Mouse (Mus musculus) hindbrain, embryonic 15.5 days (tissue): ENCODE results near the gene Stx1a. TPM values are rescaled to one million over a fixed set of nuclear protein-coding genes. Genes with fewer than 3 reads are reported as not detected.
"Not testable (repeated sequence)": the region's sequence is repeated elsewhere in the genome, so short reads cannot be mapped to it uniquely, and the experiment has no call there.

Experiments
- ATAC-seq: fragments of 200-750 bp; cut with Nextera tagmentation; 2 replicates; pipeline ENCODE4 v1.8.0; 2017; ENCODE audit warnings: low read depth, moderate number of reproducible peaks, moderate TSS enrichment; ENCODE audit not compliant: low FRiP score
- H3K27ac ChIP-seq: fragments of 300-500 bp; sonication (generic); replicated peaks from 2 replicates; pipeline ENCODE4 v1.5.1; 2015; ENCODE audit warnings: mild to moderate bottlenecking, inconsistent platforms
- H3K27me3 ChIP-seq: fragments of 300-500 bp; sonication (generic); 2 replicates; pipeline ENCODE4 v1.6.1; 2015; ENCODE audit warnings: control low read depth, inconsistent platforms
- H3K36me3 ChIP-seq: fragments of 300-500 bp; sonication (generic); 2 replicates; pipeline ENCODE4 v1.6.1; 2015; ENCODE audit warnings: control low read depth, inconsistent platforms
- H3K4me1 ChIP-seq: fragments of 300-500 bp; sonication (generic); replicated peaks from 2 replicates; pipeline ENCODE4 v1.6.1; 2015; ENCODE audit warnings: control low read depth, inconsistent platforms
- H3K4me2 ChIP-seq: fragments of 300-500 bp; sonication (generic); 2 replicates; pipeline ENCODE4 v1.6.1; 2015; ENCODE audit warnings: moderate library complexity, mild to moderate bottlenecking, inconsistent platforms
- H3K4me3 ChIP-seq: fragments of 300-500 bp; sonication (generic); 2 replicates; pipeline ENCODE4 v1.5.1; 2015; ENCODE audit warnings: mild to moderate bottlenecking, inconsistent platforms
- H3K9ac ChIP-seq: fragments of 300-500 bp; sonication (generic); 2 replicates; pipeline ENCODE4 v1.6.1; 2015; ENCODE audit warnings: inconsistent platforms
- H3K9me3 ChIP-seq: fragments of 300-500 bp; sonication (generic); 2 replicates; pipeline ENCODE4 v1.6.1; 2016; ENCODE audit warnings: control low read depth, inconsistent platforms
- WGBS: fragments of 180-500 bp; shearing (Covaris S2); methylation state at CpG from one replicate; pipeline ENCODE4 v1.1.7; 2015; 5-methylcytosine and 5-hydroxymethylcytosine counted together
- polyA plus RNA-seq: library from polyadenylated mRNA; unstranded; fragments of >200 nt; fragmentation: Nextera tagmentation; extraction: Ambion mirVana; gene quantifications from 2 replicates; pipeline ENCODE4 v1.2.1, GENCODE M21; 2015

The Stx1a gene
- polyA plus RNA-seq, 1 experiment from 2014 or later = 145 TPM

DNA sequence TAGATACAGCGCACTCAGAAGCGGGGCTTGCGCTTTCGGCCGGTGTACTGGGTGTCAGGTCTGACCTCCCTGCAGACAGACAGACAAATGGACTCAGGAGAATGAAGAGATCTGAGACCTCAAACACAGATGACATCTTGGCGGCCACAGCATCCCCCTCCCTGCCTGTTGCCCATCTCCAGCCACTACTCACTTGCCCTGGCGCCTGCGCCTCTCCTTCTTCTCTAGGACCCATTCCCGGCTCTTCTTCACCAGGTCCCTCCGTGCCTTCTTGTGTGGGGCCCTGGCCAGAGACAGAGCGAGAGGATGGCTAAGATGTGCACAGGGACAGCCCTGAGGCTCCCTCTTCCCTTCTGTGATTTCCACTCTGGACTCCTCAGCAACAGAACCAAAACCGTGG is 30.1 kb downstream of the Stx1a start:
- no peaks in the 10 kb centered on the region for H3K27me3 ChIP-seq
- no peak overlapping the region for H3K27ac ChIP-seq
- no peak overlapping the region for H3K4me2 ChIP-seq
- H3K4me3 ChIP-seq = no peak overlapping the region
- H3K36me3 ChIP-seq = peaks cover 59% of the 10 kb centered on the region
- ATAC-seq = no peak
- no peak overlapping the region for H3K9ac ChIP-seq
- H3K4me1 ChIP-seq = no peaks in the 10 kb centered on the region
- WGBS = 93% methylated on average over 12 of the region's 12 CpGs
- H3K9me3 ChIP-seq = no peaks in the 10 kb centered on the region

- WGBS = under 1% methylated on average over 52 of the region's 52 CpGs
- H3K4me2 ChIP-seq = peak within 1 kb of the TSS; percentile 95
- H3K27ac ChIP-seq = peak within 1 kb of the TSS; percentile 73
- H3K36me3 ChIP-seq = peaks cover 34% of the 10 kb centered on the region
- H3K27me3 ChIP-seq = no peaks in the 10 kb centered on the region
- H3K4me3 ChIP-seq = peak within 1 kb of the TSS; percentile 99
- H3K9me3 ChIP-seq = no peaks in the 10 kb centered on the region
- peak within 1 kb of the TSS; percentile 64 for H3K9ac ChIP-seq
- peaks cover 25% of the 10 kb centered on the region for H3K4me1 ChIP-seq
- ATAC-seq = peak; percentile 95
These were observed 40.5 kb downstream of the Stx1a start, which contains the start of gene Dnajc30 for GRCm38 (mm10) chr5:135063629-135064381. Dnajc30 (plus strand) TSS chr5:135064202.

- H3K4me1 ChIP-seq = peaks cover 25% of the 10 kb centered on the region
- H3K4me3 ChIP-seq = peak overlapping the region; percentile 99
- H3K27me3 ChIP-seq = no peaks in the 10 kb centered on the region
- H3K36me3 ChIP-seq = peaks cover 30% of the 10 kb centered on the region
- H3K9me3 ChIP-seq = no peaks in the 10 kb centered on the region
- peak overlapping the region; percentile 64 for H3K9ac ChIP-seq
- WGBS = under 1% methylated on average over 40 of the region's 40 CpGs
- peak overlapping the region; percentile 95 for H3K4me2 ChIP-seq
- ATAC-seq = peak; percentile 65
- H3K27ac ChIP-seq = peak overlapping the region; percentile 73
These were observed 41.1 kb downstream of the Stx1a start for GRCm38 (mm10) chr5:135064382-135064766.

DNA sequence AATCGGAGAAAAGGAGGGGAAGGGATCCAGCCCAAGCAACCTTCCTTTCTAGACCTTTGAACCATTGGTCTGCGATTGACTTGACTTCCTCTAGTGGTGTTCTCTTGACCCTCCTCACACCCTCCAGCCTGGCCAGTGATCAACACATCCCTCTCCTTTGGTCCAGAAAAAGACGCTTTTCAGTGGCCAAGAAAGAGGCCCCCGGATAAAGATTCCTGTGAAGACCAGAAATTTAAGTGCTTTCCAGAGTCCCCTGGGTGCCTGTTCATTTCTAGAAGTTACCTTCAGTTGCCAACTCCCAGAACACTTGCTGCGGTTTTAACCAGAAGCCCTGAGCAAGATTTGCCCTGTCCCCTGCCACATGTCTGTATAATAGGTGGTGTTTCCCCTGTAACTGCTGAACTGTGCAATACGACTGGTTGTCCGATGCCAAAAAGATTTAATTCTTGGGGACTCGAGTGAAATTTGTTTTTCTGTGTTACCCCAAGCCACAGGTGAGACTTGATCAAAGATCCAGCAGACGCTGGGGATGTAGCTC is 41.7 kb downstream of the Stx1a start, which contains the start of gene Bud23:
Gene Bud23, minus strand, starts transcription at position 51 of the 538 bp plus-strand sequence.
- Histone ChIP-seq H3K27ac (peak within 1 kb of the TSS; percentile 73), H3K4me3 (peak within 1 kb of the TSS; percentile 99), H3K36me3 (peaks cover 26% of the 10 kb centered on the region), H3K4me2 (peak within 1 kb of the TSS; percentile 95), H3K4me1 (peaks cover 25% of the 10 kb centered on the region), H3K9ac (peak within 1 kb of the TSS; percentile 64)
- H3K27me3 ChIP-seq, ATAC-seq, H3K9me3 ChIP-seq: not testable (repeated sequence)
- WGBS = 83% methylated on average over 9 of the region's 9 CpGs

DNA sequence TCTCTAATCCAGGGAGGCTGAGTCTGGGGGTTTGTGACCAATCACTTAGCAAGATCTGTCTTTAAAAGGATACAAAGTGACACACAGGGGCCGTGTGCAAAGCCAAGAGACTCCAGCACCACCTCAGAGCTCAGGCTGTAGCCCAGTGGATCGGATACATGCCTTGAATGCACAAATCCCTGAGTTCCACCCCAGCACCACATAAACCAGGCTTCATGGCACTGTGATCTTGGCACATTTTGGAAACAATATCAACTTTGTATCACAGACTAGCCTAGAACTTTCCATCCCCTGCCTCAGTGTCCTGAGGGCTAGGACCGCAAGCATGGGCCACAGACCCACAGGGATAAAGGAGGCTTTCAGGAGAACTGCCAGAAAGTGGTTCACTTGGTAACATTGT is 42.7 kb downstream of the Stx1a start:
- no peaks in the 10 kb centered on the region for H3K27me3 ChIP-seq
- no peak overlapping the region for H3K27ac ChIP-seq
- H3K4me3 ChIP-seq = no peak overlapping the region
- no peak overlapping the region for H3K9ac ChIP-seq
- H3K36me3 ChIP-seq = peaks cover 16% of the 10 kb centered on the region
- no peaks in the 10 kb centered on the region for H3K9me3 ChIP-seq
- WGBS = 93% methylated on average over 3 of the region's 3 CpGs
- peaks cover 25% of the 10 kb centered on the region for H3K4me1 ChIP-seq
- ATAC-seq = no peak
- H3K4me2 ChIP-seq = peak overlapping the region; percentile 95; the same call in 1 of the 2 replicates

DNA sequence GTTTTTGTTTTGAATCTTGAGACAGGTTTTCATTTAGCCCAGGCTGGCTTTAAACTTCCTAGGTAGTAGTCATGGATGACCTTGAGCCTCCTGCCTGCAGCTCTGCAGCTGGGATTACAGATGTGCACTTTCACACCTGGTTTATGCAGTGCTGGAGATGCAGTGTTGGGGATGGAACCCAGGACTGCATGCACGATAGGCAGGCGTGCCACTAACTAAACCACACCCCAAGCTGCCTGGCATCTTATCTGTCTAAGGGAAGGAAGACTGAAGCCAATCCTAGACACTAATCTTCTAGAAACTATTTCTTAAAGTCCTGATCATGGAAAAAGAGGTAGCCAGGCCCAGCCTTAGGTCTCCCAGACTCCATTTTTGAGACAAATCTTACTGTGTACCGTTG is 47.2 kb downstream of the Stx1a start:
- Histone ChIP-seq H3K9me3 (no peaks in the 10 kb centered on the region), H3K4me1 (peaks cover 14% of the 10 kb centered on the region), H3K4me3 (no peak overlapping the region), H3K9ac (no peak overlapping the region), H3K4me2 (no peak overlapping the region), H3K27ac (no peak overlapping the region), H3K27me3 (no peaks in the 10 kb centered on the region), H3K36me3 (peaks cover 28% of the 10 kb centered on the region)
- 97% methylated on average over 3 of the region's 3 CpGs for WGBS
- ATAC-seq = no peak

GRCm38 (mm10) chr5:135072061-135072460 is 48.8 kb downstream of the Stx1a start:
- no peak for ATAC-seq
- no peak overlapping the region for H3K4me3 ChIP-seq
- peaks cover 17% of the 10 kb centered on the region for H3K4me1 ChIP-seq
- H3K4me2 ChIP-seq = no peak overlapping the region
- no peaks in the 10 kb centered on the region for H3K9me3 ChIP-seq
- H3K27me3 ChIP-seq = no peaks in the 10 kb centered on the region
- WGBS = 96% methylated on average over 2 of the region's 2 CpGs
- no peak overlapping the region for H3K27ac ChIP-seq
- H3K36me3 ChIP-seq = peaks cover 26% of the 10 kb centered on the region
- H3K9ac ChIP-seq = no peak overlapping the region

GRCm38 (mm10) chr5:135072720-135073119 is 49.4 kb downstream of the Stx1a start:
- ATAC-seq = no peak
- Histone ChIP-seq H3K4me1 (peaks cover 17% of the 10 kb centered on the region), H3K27me3 (no peaks in the 10 kb centered on the region), H3K9ac (no peak overlapping the region), H3K4me2 (no peak overlapping the region), H3K4me3 (no peak overlapping the region), H3K27ac (no peak overlapping the region), H3K9me3 (no peaks in the 10 kb centered on the region), H3K36me3 (peaks cover 24% of the 10 kb centered on the region)
- 61% methylated on average over 6 of the region's 6 CpGs for WGBS

DNA sequence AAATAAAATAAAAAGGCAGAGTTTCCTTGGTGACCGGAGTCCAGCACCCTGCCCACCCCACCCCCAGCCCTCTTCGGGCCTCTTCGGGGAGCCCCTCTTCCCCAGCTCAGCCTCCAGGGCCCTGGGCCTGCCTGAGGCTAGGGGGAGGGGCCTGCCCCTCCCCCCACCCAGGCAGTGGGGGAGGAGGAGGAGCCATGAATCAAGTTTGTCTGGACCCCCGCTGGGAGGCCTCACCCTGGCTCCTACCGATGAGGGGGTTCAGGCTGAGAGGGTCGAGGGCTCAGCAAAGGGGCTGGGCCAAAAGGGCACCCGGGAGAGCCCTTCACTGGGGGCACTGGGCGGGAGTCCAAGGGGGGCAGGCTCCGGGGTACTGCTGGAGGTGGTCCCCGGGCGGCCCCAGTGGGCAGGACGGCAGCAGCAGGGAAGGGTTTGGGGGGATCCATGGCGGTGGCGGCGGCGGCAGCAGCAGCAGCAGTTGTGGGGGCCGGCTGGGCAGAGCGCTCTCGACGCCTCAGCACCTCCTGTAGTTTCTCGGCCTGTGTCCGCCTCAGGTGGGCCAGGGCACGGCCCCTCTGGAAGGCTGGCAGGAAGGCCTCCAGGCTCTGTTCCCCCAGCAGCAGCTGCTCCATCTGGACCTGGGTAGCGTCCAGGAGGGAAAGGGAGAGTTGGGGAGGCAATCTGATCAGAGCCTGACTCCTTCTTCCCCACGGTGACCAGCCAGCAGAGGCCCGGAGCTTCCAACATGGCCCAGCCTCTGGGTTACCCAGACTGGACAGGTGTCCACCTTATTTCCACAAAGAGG is 50.3 kb downstream of the Stx1a start:
- WGBS = 20% methylated on average over 25 of the region's 26 CpGs
- Histone ChIP-seq H3K4me3 (no peak overlapping the region), H3K4me2 (no peak overlapping the region), H3K4me1 (peaks cover 20% of the 10 kb centered on the region), H3K27ac (no peak overlapping the region), H3K27me3 (no peaks in the 10 kb centered on the region), H3K9me3 (no peaks in the 10 kb centered on the region), H3K36me3 (peaks cover 17% of the 10 kb centered on the region; the same call in 1 of the 2 replicates), H3K9ac (no peak overlapping the region)
- no peak for ATAC-seq

GRCm38 (mm10) chr5:135075655-135076054 is 52.4 kb downstream of the Stx1a start:
- Histone ChIP-seq H3K4me2 (no peak overlapping the region), H3K9ac (no peak overlapping the region), H3K4me1 (peaks cover 21% of the 10 kb centered on the region), H3K4me3 (no peak overlapping the region), H3K27ac (no peak overlapping the region), H3K27me3 (no peaks in the 10 kb centered on the region), H3K36me3 (peaks cover 16% of the 10 kb centered on the region; the same call in 1 of the 2 replicates), H3K9me3 (no peaks in the 10 kb centered on the region)
- 70% methylated on average over 4 of the region's 4 CpGs for WGBS
- no peak for ATAC-seq

DNA sequence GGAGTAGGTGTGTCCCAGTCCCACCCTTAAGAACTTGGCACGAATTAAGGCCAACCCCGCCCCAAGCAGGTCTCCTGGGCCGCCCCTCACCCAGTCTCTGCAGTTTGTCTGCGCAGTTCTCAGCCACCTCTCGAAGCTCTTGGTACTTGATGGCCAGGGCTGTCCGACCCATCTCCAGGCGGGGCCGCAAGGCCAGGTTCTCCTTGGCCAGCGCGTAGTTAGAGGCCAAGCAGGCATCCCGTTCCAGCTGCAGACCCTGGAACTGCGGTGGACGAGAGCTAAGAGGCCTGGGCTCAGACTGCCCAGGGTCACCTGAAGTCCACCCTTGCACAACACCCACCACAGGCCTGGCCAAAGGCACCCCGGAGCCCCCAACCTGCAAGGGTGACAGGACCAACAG is 53.1 kb downstream of the Stx1a start:
- Histone ChIP-seq H3K4me1 (peaks cover 21% of the 10 kb centered on the region), H3K4me2 (peak overlapping the region; percentile 81), H3K9me3 (no peaks in the 10 kb centered on the region), H3K27ac (peak overlapping the region; percentile 93), H3K4me3 (peak overlapping the region; percentile 98), H3K9ac (peak overlapping the region; percentile 100), H3K36me3 (peaks cover 16% of the 10 kb centered on the region; the same call in 1 of the 2 replicates), H3K27me3 (no peaks in the 10 kb centered on the region)
- no peak for ATAC-seq
- WGBS = 88% methylated on average over 14 of the region's 14 CpGs
